Mouse (Mus musculus) gastrocnemius, postnatal 4 days (tissue): ENCODE measurements around the gene Zfp385b. TPM values are rescaled to one million over a fixed set of nuclear protein-coding genes. Genes with fewer than 3 reads are reported as not detected.

ENCODE experiments used
- DNase-seq, 2 experiments: peaks; one replicate each; pipeline ENCODE4 v3.0.0; 2021 to 2022; ENCODE audit warnings: low spot score in 2 of 2, mixed read lengths in 2 of 2
- total RNA-seq, 2 experiments: library from RNA; stranded (reverse); gene quantifications; 2 replicates each; pipeline ENCODE4 v1.2.3; 2021

Gene Zfp385b
- total RNA-seq, 2 experiments from 2014 or later, result 11.5 to 13.1 TPM

- DNase-seq, result no peak
Observed at GRCm38 (mm10) chr2:77526301-77526700, 293.1 kb downstream of the Zfp385b start.

DNA sequence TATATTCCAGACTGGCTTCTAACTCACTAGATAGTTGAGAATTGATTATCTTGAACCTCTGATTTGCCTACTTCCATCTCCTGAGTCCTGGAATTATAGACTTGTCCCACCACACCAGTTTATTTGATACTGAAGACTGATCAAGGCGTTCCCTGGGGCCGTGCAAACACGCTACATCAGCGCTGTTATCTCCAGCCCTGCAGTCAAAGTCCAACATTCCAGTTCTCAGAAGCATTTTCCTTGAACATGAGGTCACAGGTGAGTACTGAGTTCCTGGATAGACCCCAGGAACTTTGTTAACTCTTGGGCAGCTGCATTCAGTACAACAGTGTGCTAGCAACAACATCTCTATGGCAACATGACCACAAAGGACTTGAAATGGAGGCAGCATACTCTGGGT lies 297.2 kb downstream of the Zfp385b start:
- DNase-seq, result no peak

DNA sequence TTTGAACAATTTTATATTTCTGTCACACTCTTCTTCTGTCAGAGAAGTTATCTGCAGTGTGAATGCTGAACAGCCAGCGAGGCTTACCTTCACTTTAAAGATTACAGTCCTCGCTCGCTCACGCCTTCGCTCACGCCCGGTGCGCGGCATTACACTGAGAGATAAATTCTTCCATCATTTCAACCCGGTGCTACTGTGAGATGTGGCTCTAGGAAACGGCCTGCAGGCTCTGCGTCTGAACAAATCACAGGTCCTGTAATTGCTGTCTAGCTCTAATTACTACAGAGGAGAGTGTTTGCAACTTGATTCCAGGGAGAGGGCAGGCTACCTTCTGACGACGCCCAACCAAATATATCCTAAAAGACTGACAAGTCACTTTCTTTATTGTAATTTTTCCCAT lies 300.1 kb downstream of the Zfp385b start:
- no peak for DNase-seq

DNA sequence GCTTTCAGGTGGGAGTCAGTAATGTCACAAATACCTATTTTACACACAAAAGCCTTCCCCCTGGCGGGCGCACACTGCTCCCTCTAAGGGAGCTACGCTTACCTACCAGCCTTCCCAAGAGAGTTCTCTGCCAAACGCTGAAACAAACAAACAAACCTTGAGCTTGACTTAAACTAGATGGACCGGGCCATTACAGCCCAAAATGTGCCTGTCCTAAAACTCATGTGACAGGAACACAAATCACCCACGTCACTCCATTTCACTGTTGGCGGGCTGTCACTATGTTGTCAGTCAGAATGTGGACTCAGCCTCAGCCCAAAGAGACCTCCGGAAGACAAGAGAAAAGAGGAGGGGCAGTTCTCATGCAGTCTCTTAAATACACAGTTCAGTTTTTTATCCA lies 300.7 kb downstream of the Zfp385b start:
- DNase-seq, result no peak

- no peak for DNase-seq
Observed at GRCm38 (mm10) chr2:77516606-77517005, 302.8 kb downstream of the Zfp385b start.

GRCm38 (mm10) chr2:77515654-77516053 lies 303.8 kb downstream of the Zfp385b start:
- no peak for DNase-seq

- DNase-seq, result no peak
Observed at GRCm38 (mm10) chr2:77515011-77515410, 304.4 kb downstream of the Zfp385b start.

- DNase-seq, result no peak
Observed at GRCm38 (mm10) chr2:77514476-77514875, 305.0 kb downstream of the Zfp385b start.

DNA sequence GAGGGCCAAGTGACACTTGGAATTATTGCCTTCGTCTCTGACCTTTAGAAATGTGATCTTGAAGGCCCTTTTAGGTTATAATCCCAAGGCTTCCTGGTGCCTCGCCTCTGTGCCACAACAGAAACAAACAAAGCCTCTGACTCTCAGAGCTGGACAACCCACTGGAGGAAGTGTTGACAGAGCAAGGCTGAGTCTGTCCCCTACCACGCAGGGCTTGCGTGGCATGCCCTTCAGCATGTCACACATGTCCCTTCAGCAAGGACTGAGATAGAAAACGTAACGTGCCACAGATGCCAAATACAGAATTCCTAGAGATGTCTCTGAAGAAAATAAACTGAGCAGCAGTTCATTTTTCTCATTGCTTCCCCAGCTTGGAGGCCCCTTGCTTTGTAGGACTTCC lies 310.7 kb downstream of the Zfp385b start:
- DNase-seq, result no peak

DNA sequence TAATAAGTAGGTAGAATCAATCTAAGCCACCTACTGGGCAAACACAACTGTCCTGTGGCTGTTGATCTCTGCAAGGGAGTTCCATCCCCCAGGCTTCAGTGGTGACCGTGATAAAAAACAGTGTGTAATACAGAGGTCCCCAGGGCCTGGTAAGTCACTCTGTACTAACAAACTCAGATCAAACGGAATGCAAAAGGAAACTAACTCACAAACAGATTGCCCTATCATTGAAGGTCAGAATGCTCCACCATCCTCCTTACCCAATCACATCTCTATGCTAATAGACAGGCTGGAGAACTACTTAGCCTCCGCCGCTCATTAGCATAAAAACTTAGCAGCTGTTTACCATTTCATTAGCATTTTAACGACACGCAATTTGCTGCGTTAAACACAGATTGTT lies 313.1 kb downstream of the Zfp385b start:
- DNase-seq, result no peak

DNA sequence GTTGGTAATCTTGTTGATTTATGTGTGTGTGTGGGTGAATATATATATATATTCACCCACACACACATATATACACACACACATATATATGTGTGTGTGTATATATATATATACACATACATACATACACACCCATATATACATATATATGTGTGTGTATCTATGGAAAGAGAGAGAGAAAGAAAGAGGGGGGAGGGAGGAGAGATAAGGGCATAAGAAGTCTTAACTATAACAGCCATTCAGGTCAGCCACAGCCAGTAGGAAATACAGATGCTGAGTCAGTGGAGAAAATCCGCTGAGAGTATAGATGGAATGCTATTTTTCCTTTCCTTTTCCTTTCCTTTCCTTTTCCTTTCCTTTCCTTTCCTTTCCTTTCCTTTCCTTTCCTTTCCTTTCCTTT lies 313.8 kb downstream of the Zfp385b start:
- no peak for DNase-seq

- DNase-seq, result no peak
Observed at GRCm38 (mm10) chr2:77503674-77504351, 315.6 kb downstream of the Zfp385b start.

GRCm38 (mm10) chr2:77503217-77503616 lies 316.2 kb downstream of the Zfp385b start:
- DNase-seq, result no peak

DNA sequence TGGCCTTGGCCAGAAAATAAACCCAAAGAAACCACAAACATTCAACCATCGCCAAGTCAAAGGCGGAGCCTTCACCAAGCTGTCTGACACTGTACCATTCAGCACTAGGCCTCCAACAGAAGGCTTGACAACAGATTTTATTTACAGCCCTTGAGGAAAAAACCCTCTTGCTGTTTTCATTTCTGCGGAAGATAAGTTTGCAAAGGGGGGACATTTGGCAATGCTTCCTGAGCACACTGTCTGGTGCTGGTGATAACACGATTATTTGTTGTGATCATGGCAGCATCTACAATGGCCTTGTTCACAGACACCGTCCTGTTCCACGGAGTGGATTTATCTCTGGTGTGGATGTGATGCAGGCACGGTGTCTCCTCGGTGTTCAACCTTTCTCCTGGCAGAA lies 317.0 kb downstream of the Zfp385b start:
- no peak for DNase-seq

GRCm38 (mm10) chr2:77500480-77500879 lies 319.0 kb downstream of the Zfp385b start:
- no peak for DNase-seq

DNA sequence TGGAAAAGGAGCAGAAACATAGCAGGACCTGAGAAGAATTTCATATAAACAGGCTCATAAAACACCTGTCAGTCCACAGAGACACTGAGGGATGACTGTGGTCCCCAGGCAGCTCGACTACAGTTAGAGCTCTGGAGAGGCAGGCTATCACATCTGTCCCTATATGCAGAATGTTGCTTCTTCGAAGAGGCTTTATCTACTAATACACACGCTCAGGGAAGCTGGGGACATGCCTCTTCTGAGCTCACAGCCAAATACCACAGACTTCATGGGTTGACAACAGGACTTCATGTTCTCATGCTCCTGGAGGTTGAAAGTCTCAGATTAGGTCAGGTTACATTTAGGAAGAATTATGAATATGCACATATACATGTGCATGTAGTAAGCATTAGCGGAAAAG lies 321.1 kb downstream of the Zfp385b start:
- DNase-seq, result no peak

- DNase-seq, result no peak
Observed at GRCm38 (mm10) chr2:77497942-77498341, 321.5 kb downstream of the Zfp385b start.

DNA sequence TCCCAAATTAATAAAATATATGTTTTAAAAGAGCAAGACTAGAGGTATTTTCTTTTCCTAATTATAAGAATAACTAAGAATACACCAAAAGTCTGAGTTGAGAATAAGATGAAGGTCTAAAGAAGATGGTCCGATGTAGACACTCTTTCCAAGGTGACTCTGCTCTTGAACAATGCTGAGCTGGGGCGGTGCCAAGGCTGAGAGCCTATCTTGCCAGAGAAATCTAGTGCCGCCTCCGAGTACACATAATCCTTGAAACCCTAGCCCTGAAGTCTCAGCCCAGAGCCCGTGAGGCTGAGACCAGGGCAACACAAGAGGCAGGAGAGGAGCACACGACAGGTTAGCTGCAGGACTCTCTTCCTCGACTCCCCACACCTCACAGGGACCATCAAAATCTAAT lies 323.4 kb downstream of the Zfp385b start:
- DNase-seq, result no peak

DNA sequence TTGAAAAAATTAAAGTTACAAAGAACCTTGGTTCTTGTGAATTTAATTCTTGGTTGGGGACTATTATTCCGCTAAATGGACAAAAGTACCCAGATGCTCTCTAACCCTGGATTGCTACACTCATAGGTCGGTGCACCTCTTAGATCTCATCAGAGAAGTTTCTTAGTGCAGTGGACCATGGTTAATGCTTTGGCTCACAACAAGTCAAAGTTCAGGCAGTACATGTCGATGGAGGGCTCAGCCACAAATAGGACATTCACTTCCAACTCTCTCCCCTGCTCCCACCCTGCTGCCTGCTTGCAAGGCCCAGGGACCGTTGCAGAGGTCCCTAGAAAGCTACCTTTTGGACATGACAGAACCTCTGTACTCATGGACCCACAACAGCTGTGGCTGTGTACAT lies 324.1 kb downstream of the Zfp385b start:
- no peak for DNase-seq

- no peak for DNase-seq
Observed at GRCm38 (mm10) chr2:77493695-77494094, 325.7 kb downstream of the Zfp385b start.

DNA sequence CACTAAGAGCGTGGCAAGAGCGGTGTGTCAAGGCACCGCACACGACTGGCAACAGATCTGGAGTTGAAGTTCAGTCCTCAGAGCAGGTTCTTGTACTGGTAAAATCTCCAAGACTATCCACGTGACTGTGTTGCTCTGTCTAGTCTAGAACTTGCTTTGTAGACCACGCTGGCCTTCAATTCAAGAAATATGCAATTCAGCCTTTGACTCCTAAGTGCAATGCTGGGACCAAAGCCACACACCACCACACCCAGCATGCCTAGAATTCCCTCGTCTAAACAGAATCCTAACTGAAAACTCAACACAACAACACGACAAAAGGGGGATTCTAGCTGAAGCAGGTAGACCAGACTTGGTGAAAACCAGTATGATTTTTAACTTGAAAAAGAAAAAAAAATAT lies 332.3 kb downstream of the Zfp385b start:
- no peak for DNase-seq

- DNase-seq, result no peak
Observed at GRCm38 (mm10) chr2:77481274-77481673, 338.2 kb downstream of the Zfp385b start.

DNA sequence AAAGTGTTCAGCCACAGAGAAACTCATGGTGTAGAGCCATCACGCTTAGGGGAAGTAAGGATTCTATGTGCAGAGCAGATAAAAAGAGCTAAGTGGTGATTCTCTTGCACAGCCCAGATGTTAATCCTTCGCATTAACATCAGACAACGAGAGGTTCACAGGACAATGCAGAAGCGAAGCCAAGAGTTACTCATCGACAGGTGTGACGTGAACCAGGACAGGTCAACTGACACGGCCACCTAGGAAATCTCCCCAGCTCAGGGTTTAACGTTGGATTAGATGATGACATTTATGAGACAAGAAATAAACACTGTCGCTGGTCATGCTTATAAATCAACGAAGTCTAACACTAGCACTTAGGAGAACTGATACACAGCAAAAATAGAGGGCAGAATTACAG lies 341.9 kb downstream of the Zfp385b start:
- DNase-seq, result no peak

DNA sequence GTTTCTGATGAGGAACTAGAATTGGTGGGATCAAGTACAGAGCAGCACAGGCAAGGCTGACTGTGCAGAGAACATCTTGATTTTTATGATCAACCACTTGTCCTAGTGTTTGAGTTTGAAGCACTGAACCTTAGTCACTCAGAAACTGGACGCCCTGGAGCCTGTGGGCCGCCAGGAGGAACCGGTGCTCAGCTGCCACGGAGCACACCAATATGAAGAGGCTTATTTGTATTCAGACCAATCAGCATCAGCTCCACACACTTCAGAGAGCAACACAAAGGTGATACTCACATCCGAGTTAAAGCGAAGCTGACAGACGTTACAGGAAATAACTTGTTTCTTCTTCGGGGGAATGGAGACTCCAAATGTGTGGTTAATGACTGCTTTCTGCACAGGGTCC lies 343.0 kb downstream of the Zfp385b start:
- DNase-seq, result no peak
